8 mouse cellular contexts compared by ENCODE assay signal in the genomic region with DNA sequence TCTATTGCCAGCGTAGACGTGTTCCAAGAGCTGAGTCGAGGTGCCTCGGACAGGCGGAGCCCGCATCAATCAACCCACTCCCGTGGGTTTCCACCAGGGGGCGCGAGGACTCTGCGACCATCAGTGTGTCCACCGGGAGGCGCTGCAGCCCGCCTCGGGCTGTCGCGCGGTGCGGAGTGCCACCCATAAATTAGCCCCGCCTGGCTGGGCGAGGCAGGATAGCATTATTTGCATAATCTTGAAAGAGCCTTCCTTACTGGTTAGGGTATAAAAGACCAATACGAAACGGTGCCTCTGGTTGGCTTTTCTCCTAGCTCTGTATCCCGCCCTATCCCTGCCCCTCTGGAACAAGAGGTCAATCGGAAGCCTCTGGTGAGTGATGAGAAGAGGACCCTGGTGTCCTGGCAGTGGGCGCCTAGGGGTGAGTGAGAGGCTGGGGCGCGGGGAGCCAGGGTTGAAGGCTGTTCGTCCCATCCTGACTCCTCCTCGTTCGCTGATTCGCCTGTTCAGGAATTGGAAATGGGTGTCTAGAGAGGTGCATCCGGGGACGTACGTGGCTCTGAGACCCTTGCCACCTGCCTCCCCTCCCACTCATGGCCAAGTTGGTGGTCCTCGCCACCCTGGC. TPM values are rescaled to one million over a fixed set of nuclear protein-coding genes. Genes with fewer than 3 reads are reported as not detected.
DNase-seq lines count a peak whose midpoint lies in the region.

No protein-coding gene starts in this region.

- WGBS in hindbrain, embryonic 10.5 days, result 2% methylated on average over 35 of the region's 35 CpGs

- H3K27ac ChIP-seq in hindbrain, embryonic 10.5 days, result peak overlapping the region; percentile 46; the same call in 1 of the 2 replicates

- H3K9me3 ChIP-seq in hindbrain, embryonic 10.5 days, result no peaks in the 10 kb centered on the region

- peak overlapping the region; percentile 62 for H3K4me3 ChIP-seq in hindbrain, embryonic 10.5 days

- H3K36me3 ChIP-seq in hindbrain, embryonic 10.5 days, result no peaks in the 10 kb centered on the region

- peaks cover 62% of the 10 kb centered on the region for H3K4me1 ChIP-seq in hindbrain, embryonic 10.5 days (replicated peaks)

- H3K27me3 ChIP-seq in hindbrain, embryonic 10.5 days (ENCODE audit: insufficient read depth, poor library complexity, severe bottlenecking), result peaks cover 73% of the 10 kb centered on the region

- peak; percentile 96 for DNase-seq in MEL-GATA-1-ER (ENCODE audit: extremely low read depth, low read depth)
- DNase-seq in cerebellum, adult 8-10 months, result peak; percentile 99
- DNase-seq in forelimb bud, embryonic 11.5 days (ENCODE audit: low read depth, low spot score), result peak; percentile 97
- DNase-seq in hindbrain, embryonic 10.5 days (ENCODE audit: low spot score), result peak; percentile 97
- peak; percentile 99 for DNase-seq in layer of hippocampus, postnatal 10 days (ENCODE audit: low spot score in 2 of 2)
- peak; percentile 97 for DNase-seq in lung, postnatal 10 days
- DNase-seq in ovary, postnatal 36 days (ENCODE audit: low spot score), result peak; percentile 99
- peak; percentile 98 for DNase-seq in thymus, postnatal 25 days

RNA-seq across cellular contexts. Expression of a gene that starts 1.4 kb away (rescaled TPM):
- polyA plus RNA-seq in hindbrain, embryonic 10.5 days (2016; fragmentation: Nextera tagmentation; extraction: Ambion mirVana), result 7.7 and 8.3 TPM in 2 replicates
- 10 to 100 TPM; 63.1 to 66.1 TPM for total RNA-seq in layer of hippocampus, postnatal 10 days (2021)

RNA-seq across cellular contexts. Expression of a gene that starts 1.4 kb away (rescaled TPM):
- polyA plus RNA-seq in hindbrain, embryonic 10.5 days (2016; fragmentation: Nextera tagmentation; extraction: Ambion mirVana), result 1.6 and 1.9 TPM in 2 replicates
- 10 to 100 TPM; 13.4 to 13.7 TPM for total RNA-seq in layer of hippocampus, postnatal 10 days (2021)

RNA-seq across cellular contexts. Expression of a gene that starts 13.2 kb away (rescaled TPM):
- polyA plus RNA-seq in hindbrain, embryonic 10.5 days (2016; fragmentation: Nextera tagmentation; extraction: Ambion mirVana), result 1.7 and 2.3 TPM in 2 replicates
- total RNA-seq in layer of hippocampus, postnatal 10 days (2021), result 10 to 100 TPM; 38.0 to 38.7 TPM

RNA-seq across cellular contexts. Expression of a gene that starts 29.4 kb away (rescaled TPM):
- 7.7 and 8.9 TPM in 2 replicates for polyA plus RNA-seq in hindbrain, embryonic 10.5 days (2016; fragmentation: Nextera tagmentation; extraction: Ambion mirVana)
- 10 to 100 TPM; 14.4 to 16.9 TPM for total RNA-seq in layer of hippocampus, postnatal 10 days (2021)

Comparison
In these comparisons a context has a peak if more than half of its experiments do, and no peak if none do; other contexts are left out.
1. Peak in every context shown above with its lines: DNase-seq, H3K4me3 ChIP-seq and H3K27ac ChIP-seq.